Mouse (Mus musculus) kidney, embryonic 14.5 days (tissue): ENCODE measurements around the gene Boc. TPM values are rescaled to one million over a fixed set of nuclear protein-coding genes. Genes with fewer than 3 reads are reported as not detected.
A peak's percentile ranks its signal among the peaks of the same experiment; 100 is the strongest.

Source experiments
- ATAC-seq: fragments of 200-750 bp; cut with Nextera tagmentation; 2 replicates; pipeline ENCODE4 v1.8.0; 2017; ENCODE audit warnings: moderate number of reproducible peaks, mild to moderate bottlenecking, moderate TSS enrichment, moderate library complexity; ENCODE audit not compliant: low FRiP score, low TSS enrichment
- H3K27ac ChIP-seq: fragments of 300-500 bp; sonication (generic); 2 replicates; pipeline ENCODE4 v1.5.1; 2014; ENCODE audit warnings: low read depth, mild to moderate bottlenecking, low read length, moderate library complexity, mixed read lengths
- H3K27me3 ChIP-seq: fragments of 300-500 bp; sonication (generic); 2 replicates; pipeline ENCODE4 v1.6.1; 2014; ENCODE audit warnings: mild to moderate bottlenecking, low read length; ENCODE audit not compliant: control insufficient read depth, insufficient read depth
- H3K36me3 ChIP-seq: fragments of 300-500 bp; sonication (generic); 2 replicates; pipeline ENCODE4 v1.6.1; 2014; ENCODE audit warnings: low read length, mixed read lengths; ENCODE audit not compliant: control insufficient read depth, insufficient read depth
- H3K4me1 ChIP-seq: fragments of 300-500 bp; sonication (generic); 2 replicates; pipeline ENCODE4 v1.6.1; 2014; ENCODE audit warnings: low read length, mixed read lengths; ENCODE audit not compliant: control insufficient read depth, insufficient read depth
- H3K4me2 ChIP-seq: fragments of 300-500 bp; sonication (generic); replicated peaks from 2 replicates; pipeline ENCODE4 v1.6.1; 2014; ENCODE audit warnings: low read depth, mild to moderate bottlenecking, low read length
- H3K4me3 ChIP-seq: fragments of 300-500 bp; sonication (generic); 2 replicates; pipeline ENCODE4 v1.5.1; 2014; ENCODE audit warnings: mild to moderate bottlenecking, low read length
- H3K9ac ChIP-seq: fragments of 300-500 bp; sonication (generic); 2 replicates; pipeline ENCODE4 v1.6.1; 2014; ENCODE audit warnings: low read depth, mild to moderate bottlenecking, low read length, moderate library complexity
- H3K9me3 ChIP-seq: fragments of 300-500 bp; sonication (generic); 2 replicates; pipeline ENCODE4 v1.6.1; 2016; ENCODE audit warnings: low read length; ENCODE audit not compliant: control insufficient read depth
- WGBS: fragments of 180-500 bp; shearing (Covaris S2); extraction: QIAGEN DNeasy Blood & Tissue Kit; methylation state at CpG from one replicate; pipeline ENCODE4 v1.1.7; 2014; 5-methylcytosine and 5-hydroxymethylcytosine counted together
- polyA plus RNA-seq: library from polyadenylated mRNA; unstranded; fragments of >200 nt; fragmentation: Nextera tagmentation; extraction: Ambion mirVana; gene quantifications from 2 replicates; pipeline ENCODE4 v1.2.1, GENCODE M21; 2014

Gene Boc
- polyA plus RNA-seq, 1 experiment from 2014 or later = 23.5 TPM

GRCm38 (mm10) chr16:44555791-44556709, 2.6 kb downstream of the Boc start:
- peak overlapping the region; percentile 99; the same call in 1 of the 2 replicates for H3K9ac ChIP-seq
- H3K27me3 ChIP-seq = no peaks in the 10 kb centered on the region
- peak overlapping the region; percentile 95; the same call in 1 of the 2 replicates for H3K27ac ChIP-seq
- no peak for ATAC-seq
- 41% methylated on average over 9 of the region's 9 CpGs for WGBS
- H3K9me3 ChIP-seq = peaks cover 5% of the 10 kb centered on the region
- peak overlapping the region; percentile 93 for H3K4me3 ChIP-seq
- H3K4me2 ChIP-seq = peak overlapping the region; percentile 65
- H3K36me3 ChIP-seq = no peaks in the 10 kb centered on the region; the same call in 1 of the 2 replicates
- peaks cover 51% of the 10 kb centered on the region for H3K4me1 ChIP-seq

GRCm38 (mm10) chr16:44553861-44554260, 4.8 kb downstream of the Boc start:
- Histone ChIP-seq H3K36me3 (no peaks in the 10 kb centered on the region; the same call in 1 of the 2 replicates), H3K4me3 (no peak overlapping the region), H3K9me3 (no peaks in the 10 kb centered on the region), H3K4me1 (peaks cover 66% of the 10 kb centered on the region), H3K27me3 (no peaks in the 10 kb centered on the region), H3K4me2 (no peak overlapping the region), H3K9ac (no peak overlapping the region), H3K27ac (no peak overlapping the region)
- 50% methylated on average over 8 of the region's 8 CpGs for WGBS
- no peak for ATAC-seq

GRCm38 (mm10) chr16:44552726-44553125, 6.0 kb downstream of the Boc start:
- no peak overlapping the region for H3K4me2 ChIP-seq
- H3K27ac ChIP-seq = no peak overlapping the region
- H3K36me3 ChIP-seq = no peaks in the 10 kb centered on the region; the same call in 1 of the 2 replicates
- H3K9ac ChIP-seq = no peak overlapping the region
- ATAC-seq = no peak
- 74% methylated on average over 5 of the region's 5 CpGs for WGBS
- H3K4me1 ChIP-seq = peaks cover 67% of the 10 kb centered on the region
- H3K27me3 ChIP-seq = no peaks in the 10 kb centered on the region
- no peaks in the 10 kb centered on the region for H3K9me3 ChIP-seq
- no peak overlapping the region for H3K4me3 ChIP-seq

GRCm38 (mm10) chr16:44552036-44552435, 6.7 kb downstream of the Boc start:
- Histone ChIP-seq H3K36me3 (no peaks in the 10 kb centered on the region; the same call in 1 of the 2 replicates), H3K9me3 (no peaks in the 10 kb centered on the region), H3K27me3 (no peaks in the 10 kb centered on the region), H3K27ac (no peak overlapping the region; the same call in 1 of the 2 replicates), H3K4me3 (no peak overlapping the region), H3K4me2 (no peak overlapping the region; the same call in 1 of the 2 replicates), H3K4me1 (peaks cover 69% of the 10 kb centered on the region), H3K9ac (no peak overlapping the region)
- WGBS = 58% methylated on average over 2 of the region's 2 CpGs
- no peak for ATAC-seq

GRCm38 (mm10) chr16:44551491-44551890, 7.2 kb downstream of the Boc start:
- no peaks in the 10 kb centered on the region for H3K27me3 ChIP-seq
- no peak overlapping the region for H3K9ac ChIP-seq
- ATAC-seq = no peak
- no peak overlapping the region for H3K4me3 ChIP-seq
- no peak overlapping the region for H3K4me2 ChIP-seq
- H3K27ac ChIP-seq = no peak overlapping the region; the same call in 1 of the 2 replicates
- peaks cover 68% of the 10 kb centered on the region for H3K4me1 ChIP-seq
- H3K9me3 ChIP-seq = no peaks in the 10 kb centered on the region
- 68% methylated on average over 5 of the region's 5 CpGs for WGBS
- H3K36me3 ChIP-seq = no peaks in the 10 kb centered on the region; the same call in 1 of the 2 replicates

- Histone ChIP-seq H3K4me1 (peaks cover 62% of the 10 kb centered on the region), H3K36me3 (no peaks in the 10 kb centered on the region; the same call in 1 of the 2 replicates), H3K4me3 (no peak overlapping the region), H3K9ac (no peak overlapping the region), H3K4me2 (no peak overlapping the region), H3K9me3 (no peaks in the 10 kb centered on the region), H3K27me3 (no peaks in the 10 kb centered on the region), H3K27ac (no peak overlapping the region)
- no peak for ATAC-seq
- 22% methylated on average over 5 of the region's 5 CpGs for WGBS
Measured at GRCm38 (mm10) chr16:44550843-44551242, 7.9 kb downstream of the Boc start.

- Histone ChIP-seq H3K4me2 (no peak overlapping the region), H3K36me3 (no peaks in the 10 kb centered on the region; the same call in 1 of the 2 replicates), H3K4me1 (peaks cover 64% of the 10 kb centered on the region), H3K27me3 (no peaks in the 10 kb centered on the region), H3K9me3 (no peaks in the 10 kb centered on the region), H3K4me3 (no peak overlapping the region), H3K9ac (no peak overlapping the region), H3K27ac (0 out of 2 replicates have a peak overlapping the region, but pooled peaks have one; percentile 9)
- 31% methylated on average over 7 of the region's 7 CpGs for WGBS
- ATAC-seq = no peak
Measured at GRCm38 (mm10) chr16:44549867-44550679, 8.6 kb downstream of the Boc start.

- H3K27me3 ChIP-seq = no peaks in the 10 kb centered on the region
- H3K9ac ChIP-seq = no peak overlapping the region
- no peak overlapping the region for H3K27ac ChIP-seq
- ATAC-seq = no peak
- peaks cover 64% of the 10 kb centered on the region for H3K4me1 ChIP-seq
- WGBS = 60% methylated on average over 6 of the region's 6 CpGs
- H3K4me3 ChIP-seq = no peak overlapping the region
- no peaks in the 10 kb centered on the region for H3K9me3 ChIP-seq
- no peak overlapping the region for H3K4me2 ChIP-seq
- H3K36me3 ChIP-seq = no peaks in the 10 kb centered on the region; the same call in 1 of the 2 replicates
Measured at GRCm38 (mm10) chr16:44549381-44549780, 9.3 kb downstream of the Boc start.
